Mouse (Mus musculus): Measurements from ENCODE around the gene Slc25a29. TPM values are rescaled to one million over a fixed set of nuclear protein-coding genes. Genes with fewer than 3 reads are reported as not detected.

The Slc25a29 gene
- total RNA-seq, 4 experiments from 2014 or later: 18.4 to 28.4 (median 21.8) TPM

GRCm38 (mm10) chr12:108801613-108802012, 34.1 kb downstream of the Slc25a29 start:
- no peak for DNase-seq (ENCODE audit: low spot score in 2 of 2)

- no peak for DNase-seq (ENCODE audit: low spot score in 2 of 2)
Measured at GRCm38 (mm10) chr12:108794979-108795537, 40.6 kb downstream of the Slc25a29 start.

GRCm38 (mm10) chr12:108794078-108794711, 41.5 kb downstream of the Slc25a29 start:
- peak; percentile 52 to 68 for DNase-seq (ENCODE audit: low spot score in 2 of 2)

GRCm38 (mm10) chr12:108793453-108793941, 42.2 kb downstream of the Slc25a29 start:
- DNase-seq (ENCODE audit: low spot score in 2 of 2): peak; percentile 34 to 35

GRCm38 (mm10) chr12:108792546-108793452, 42.9 kb downstream of the Slc25a29 start, which contains the start of gene Yy1:
TSS of gene Yy1 (plus strand) at chr12:108792973.
- DNase-seq (ENCODE audit: low spot score in 2 of 2): peak; percentile 95 to 97

GRCm38 (mm10) chr12:108792152-108792545, 43.5 kb downstream of the Slc25a29 start:
- peak; percentile 68 to 75 for DNase-seq (ENCODE audit: low spot score in 2 of 2)

- DNase-seq (ENCODE audit: low spot score in 2 of 2): no peak
Measured at GRCm38 (mm10) chr12:108787329-108787728, 48.4 kb downstream of the Slc25a29 start.

GRCm38 (mm10) chr12:108785161-108785560, 50.5 kb downstream of the Slc25a29 start:
- no peak for DNase-seq (ENCODE audit: low spot score in 2 of 2)

- DNase-seq (ENCODE audit: low spot score in 2 of 2): no peak
Measured at GRCm38 (mm10) chr12:108780108-108780877, 55.4 kb downstream of the Slc25a29 start.

Small RNAs within 50 kb of the gene (microRNA-seq; reads per million reads assigned to microRNA genes)
- 47.2 to 62.9 reads per million in 2 experiments for gene Mir345

Other genes with a start within 250 kb of the Slc25a29 start
- gene Degs2, start 133.6 kb downstream of the Slc25a29 start, total RNA-seq (2022): 1 to 10 TPM; 3.9 to 5.8 (median 5.5) TPM
- 10 to 100 TPM; 43.9 to 50.6 (median 48.8) TPM for gene Yy1, start 42.9 kb downstream of the Slc25a29 start, total RNA-seq (2022)
- gene Slc25a47, start 163 bp upstream of the Slc25a29 start, total RNA-seq (2022): 10 to 100 TPM in 1 of 4 experiments, 1 to 10 TPM in 3; 8.1 to 10.8 (median 9.0) TPM
- 10 to 100 TPM in 3 of 4 experiments, 1 to 10 TPM in 1; 9.9 to 15.6 (median 12.6) TPM for gene Wdr25, start 57.7 kb upstream of the Slc25a29 start, total RNA-seq (2022)
- 10 to 100 TPM; 82.6 to 97.2 (median 90.6) TPM for gene Wars, start 58.3 kb upstream of the Slc25a29 start, total RNA-seq (2022)
- gene Begain, start 232.3 kb upstream of the Slc25a29 start, total RNA-seq (2022): 100 to 1,000 TPM; 112 to 129 (median 120) TPM